Mouse (Mus musculus) left cerebral cortex, adult 2 months (tissue): ENCODE measurements around the gene Pmfbp1. TPM values are rescaled to one million over a fixed set of nuclear protein-coding genes. Genes with fewer than 3 reads are reported as not detected.
A peak's percentile ranks its signal among the peaks of the same experiment; 100 is the strongest.

Experiments
- DNase-seq, 2 experiments: peaks; one replicate each; pipeline ENCODE4 v3.0.0; 2021 to 2022; ENCODE audit warnings: low spot score in 2 of 2, mixed read lengths in 1 of 2; ENCODE audit errors: extremely low spot score in 1 of 2
- H3K27ac ChIP-seq: fragments of 200-600 bp; 2 replicates; pipeline ENCODE4 v1.8.1; 2022
- H3K4me3 ChIP-seq: fragments of 200-600 bp; 2 replicates; pipeline ENCODE4 v1.8.1; 2022
- CTCF ChIP-seq: fragments of 200-600 bp; IDR thresholded peaks from 2 replicates; pipeline ENCODE4 v1.8.1; 2022; ENCODE audit warnings: antibody characterized with exemption, mild to moderate bottlenecking, moderate library complexity
- intact Hi-C: fragments of 180-260 bp; cut with DNase I; formaldehyde crosslinking; loops from one replicate; pipeline ENCODE4 v1.15.1; 2025
- total RNA-seq, 2 experiments: library from RNA; stranded (reverse); gene quantifications; 2 replicates each; pipeline ENCODE4 v1.2.3; 2021

Gene Pmfbp1
- total RNA-seq, 2 experiments from 2014 or later = 0.32 to 0.42 TPM

DNA sequence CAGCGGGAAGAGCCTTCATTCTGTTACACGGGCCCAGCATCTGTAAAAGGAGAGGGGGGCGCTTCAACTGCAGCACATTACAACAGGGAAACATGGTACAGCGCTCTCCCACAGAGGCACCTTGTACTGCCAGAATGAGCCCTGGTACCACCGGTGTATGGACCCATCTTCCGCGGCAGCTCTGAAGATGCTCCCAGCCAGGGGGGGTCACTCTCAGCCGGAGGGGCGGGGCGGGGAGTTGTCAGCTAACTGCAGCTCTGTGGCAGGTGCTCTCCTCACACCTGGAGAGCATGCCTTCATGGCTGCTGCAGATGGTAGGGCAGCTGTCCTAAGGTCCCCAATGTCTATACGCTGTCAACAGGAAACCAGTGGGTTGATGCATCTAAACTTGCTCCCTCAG, 25.7 kb upstream of the Pmfbp1 start:
- DNase-seq = no peak
- intact Hi-C loops = loop anchor here (5.0 to 10.0 kb wide), 4 partner anchors 103 to 1653 kb away; no protein-coding TSS in a partner anchor
- no peak for TF ChIP-seq CTCF
- no peak overlapping the region for H3K4me3 ChIP-seq
- H3K27ac ChIP-seq = no peak overlapping the region

DNA sequence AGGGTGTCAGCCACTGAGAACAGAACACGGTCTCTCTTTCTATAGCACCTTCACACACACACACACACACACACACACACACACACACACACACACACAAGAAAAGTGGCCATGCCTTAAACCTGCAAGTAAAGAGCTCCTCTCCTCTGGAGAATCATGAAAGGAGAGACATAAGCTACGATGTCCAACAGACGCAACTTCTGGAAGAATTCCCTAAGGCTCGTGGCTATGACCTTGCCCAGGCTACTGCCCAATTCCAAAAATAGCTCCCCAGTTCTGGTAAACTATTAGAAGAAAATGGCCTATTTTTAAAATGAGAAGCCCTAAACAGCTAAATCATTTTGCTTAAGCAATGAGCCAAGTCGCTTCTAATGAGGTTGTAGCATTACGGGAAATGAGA, 22.0 kb upstream of the Pmfbp1 start:
- no peak overlapping the region for H3K27ac ChIP-seq
- no peak overlapping the region for H3K4me3 ChIP-seq
- no peak for TF ChIP-seq CTCF
- DNase-seq = no peak
- intact Hi-C loops = no loop called here

DNA sequence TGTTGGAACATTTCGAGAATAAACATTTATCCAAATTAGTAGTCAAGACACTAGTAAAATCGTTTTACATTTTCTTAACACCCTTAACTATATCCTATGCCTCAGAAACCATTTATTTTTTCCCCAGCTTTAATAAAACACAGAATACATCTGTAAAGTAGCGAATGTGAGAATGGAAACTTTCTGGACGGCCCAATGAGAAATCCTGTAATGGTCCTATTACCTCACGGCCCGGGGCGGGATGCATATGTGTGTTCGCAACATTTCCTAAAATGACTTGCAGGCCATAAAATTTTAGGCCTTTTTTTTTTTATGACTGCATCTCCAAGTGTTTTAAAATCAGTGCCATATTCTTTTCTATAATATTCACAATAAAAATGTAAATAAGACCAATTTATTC, 21.4 kb upstream of the Pmfbp1 start:
- no peak for TF ChIP-seq CTCF
- intact Hi-C loops = no loop called here
- DNase-seq = no peak
- no peak overlapping the region for H3K4me3 ChIP-seq
- H3K27ac ChIP-seq = no peak overlapping the region

DNA sequence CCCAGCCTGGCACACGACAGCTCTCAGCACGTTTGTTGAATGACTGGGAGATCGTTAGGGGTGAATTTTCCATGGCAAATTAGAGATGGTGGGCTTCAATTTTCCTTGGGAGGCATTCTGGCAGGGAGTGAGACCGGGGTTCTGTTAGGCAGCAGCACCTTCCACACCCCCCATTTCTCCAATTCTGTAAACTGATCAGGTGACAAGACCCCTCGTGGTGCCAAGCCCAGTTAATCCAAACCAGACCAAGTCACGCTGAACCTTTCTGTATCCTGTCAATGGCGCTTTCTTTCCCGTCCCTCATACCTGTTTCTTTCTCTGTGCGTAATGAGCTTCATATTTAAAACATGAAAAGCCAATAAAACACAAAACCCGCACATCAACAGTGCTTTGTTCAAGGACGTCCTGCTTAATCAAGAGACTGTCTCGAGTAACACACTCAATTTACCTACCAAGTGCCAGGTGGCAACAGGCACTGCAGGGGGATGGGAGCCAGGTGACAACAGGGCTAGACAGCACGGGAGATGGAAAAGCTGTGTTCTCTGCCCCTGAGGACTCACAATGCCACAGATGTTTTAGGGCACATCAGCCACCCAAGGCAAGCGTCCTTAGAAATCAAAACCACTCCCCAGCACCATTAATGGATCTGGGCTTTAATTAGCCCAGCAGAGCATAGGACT, 19.2 kb upstream of the Pmfbp1 start:
- no peak for TF ChIP-seq CTCF
- no peak overlapping the region for H3K27ac ChIP-seq
- H3K4me3 ChIP-seq = no peak overlapping the region
- intact Hi-C loops = no loop called here
- DNase-seq = no peak

DNA sequence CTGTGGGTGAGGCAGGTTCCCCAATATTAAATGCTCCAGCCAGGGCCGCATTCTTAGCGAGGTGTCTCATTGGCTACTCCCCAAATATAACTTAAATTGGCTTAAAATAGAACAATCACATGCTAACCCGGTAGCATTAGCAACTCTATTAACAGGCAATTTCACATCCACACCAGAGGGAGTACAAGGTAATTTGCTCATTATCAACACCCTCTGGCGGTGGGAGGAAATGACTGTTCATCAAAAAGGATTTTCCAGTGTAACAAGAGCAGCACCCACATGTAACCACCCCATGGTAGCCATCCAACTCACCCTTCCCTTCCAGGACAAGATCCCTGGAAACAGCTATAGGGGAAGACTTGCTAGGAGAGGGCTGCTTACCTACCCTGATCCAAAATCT, 18.4 kb upstream of the Pmfbp1 start:
- intact Hi-C loops = no loop called here
- no peak overlapping the region for H3K4me3 ChIP-seq
- no peak overlapping the region for H3K27ac ChIP-seq
- TF ChIP-seq CTCF = no peak; the same call in 1 of the 2 replicates
- no peak for DNase-seq

DNA sequence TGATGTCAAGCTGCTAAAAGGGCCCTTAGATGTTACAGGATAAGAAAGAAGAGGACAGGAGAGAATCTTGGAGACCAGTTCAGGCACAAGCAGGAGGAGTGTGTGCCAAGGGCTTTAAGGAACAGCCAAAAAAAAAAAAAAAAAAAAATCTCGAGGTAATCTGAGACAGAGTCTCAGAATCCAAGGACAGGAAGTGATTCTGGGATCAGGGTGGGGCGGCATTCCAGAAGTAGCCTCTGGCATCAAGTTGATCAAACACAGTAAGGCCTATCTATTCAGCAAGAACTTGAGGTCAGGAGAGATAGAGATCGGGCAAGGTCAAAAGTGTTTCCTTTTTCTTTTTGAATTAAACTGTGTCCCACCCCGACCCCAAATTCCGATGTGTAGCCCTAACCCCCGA, 15.2 kb upstream of the Pmfbp1 start:
- DNase-seq = no peak
- no peak overlapping the region for H3K4me3 ChIP-seq
- intact Hi-C loops = no loop called here
- no peak overlapping the region for H3K27ac ChIP-seq
- TF ChIP-seq CTCF = no peak

DNA sequence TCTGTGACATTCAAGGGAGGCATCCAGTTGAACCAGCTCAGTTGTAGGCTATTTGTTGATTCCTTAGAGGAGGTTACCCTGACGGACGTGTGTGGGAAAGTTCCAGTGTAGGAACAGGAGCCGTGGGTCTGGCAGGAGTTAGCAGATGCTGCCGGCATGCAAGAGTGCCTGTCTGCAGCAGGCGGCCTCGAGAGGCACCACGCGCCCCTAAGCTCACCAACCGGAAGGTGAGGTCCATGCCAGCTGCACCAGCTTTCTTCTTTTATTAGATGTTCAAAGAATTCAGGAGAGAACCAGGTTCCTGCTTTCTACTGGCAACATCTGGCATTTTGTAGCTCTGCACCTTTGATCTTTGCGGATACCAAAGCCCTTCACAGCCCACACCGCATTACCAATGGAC, 9.1 kb upstream of the Pmfbp1 start:
- no peak overlapping the region for H3K27ac ChIP-seq
- intact Hi-C loops = no loop called here
- no peak for TF ChIP-seq CTCF

DNA sequence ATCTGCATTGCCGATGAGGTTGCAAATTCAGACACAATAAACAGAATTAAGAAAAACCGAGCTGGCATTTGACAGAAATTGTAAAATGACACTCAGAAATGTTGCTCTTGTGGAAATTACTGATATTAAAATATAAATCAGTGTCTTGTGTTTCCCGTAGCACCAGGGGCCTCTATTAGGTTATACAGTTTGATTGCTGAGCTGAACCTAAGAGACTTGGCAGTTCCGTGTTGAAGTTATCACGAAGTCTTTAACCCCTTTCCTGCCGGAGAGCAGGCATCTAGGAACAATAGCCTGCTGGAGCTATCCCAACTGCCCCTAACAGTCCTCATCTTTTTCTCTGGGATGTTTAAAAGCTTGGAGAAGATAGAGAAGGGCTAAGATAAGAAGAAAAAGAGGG, 8.3 kb upstream of the Pmfbp1 start:
- no peak for TF ChIP-seq CTCF
- Histone ChIP-seq H3K4me3 (no peak overlapping the region), H3K27ac (no peak overlapping the region)
- intact Hi-C loops = no loop called here
- DNase-seq = no peak

More for the DNA sequence above, 9.1 kb upstream of the Pmfbp1 start:
- H3K4me3 ChIP-seq = no peak overlapping the region
- no peak for DNase-seq

DNA sequence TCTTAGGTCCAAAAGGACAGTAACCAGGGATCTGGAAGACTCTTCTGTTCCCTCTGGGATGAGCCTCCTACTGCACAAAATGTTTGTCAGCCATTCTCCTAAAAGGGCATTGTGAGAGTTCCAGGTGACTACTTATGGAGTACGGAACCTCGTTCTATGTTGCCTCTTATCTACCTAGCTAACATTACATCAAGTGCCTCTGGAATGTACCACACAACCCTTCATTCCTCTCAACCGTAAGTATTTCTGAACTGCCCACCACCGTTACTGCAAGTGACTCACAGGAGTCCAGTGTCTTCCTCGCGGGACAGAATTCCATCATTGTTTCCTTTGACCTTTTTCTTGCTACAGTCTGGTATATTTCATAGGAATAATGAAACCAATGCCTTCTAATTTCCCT, 1.0 kb upstream of the Pmfbp1 start:
- DNase-seq = no peak
- no peak for TF ChIP-seq CTCF
- Histone ChIP-seq H3K4me3 (no peak overlapping the region), H3K27ac (peak overlapping the region; percentile 13; the same call in 1 of the 2 replicates)
- intact Hi-C loops = no loop called here

DNA sequence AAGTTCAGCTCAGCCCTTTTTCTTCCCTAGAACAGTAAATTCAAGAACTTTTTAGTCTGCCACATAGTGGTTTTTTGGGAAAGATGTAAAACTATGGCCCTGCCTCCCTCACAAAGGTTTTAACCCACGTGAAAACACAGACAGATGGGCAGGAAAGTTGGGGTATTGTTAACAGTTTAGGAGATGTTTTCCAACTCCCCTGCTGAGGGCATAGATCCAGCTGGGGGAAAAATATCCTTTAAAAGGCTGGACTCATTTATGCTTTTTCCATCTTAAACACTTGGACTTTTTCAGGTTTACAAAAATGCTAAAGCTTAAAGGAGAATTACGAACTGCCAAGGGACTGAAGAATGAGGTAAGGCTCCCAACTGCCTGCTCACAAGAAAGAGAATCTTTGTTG, 774 bp downstream of the Pmfbp1 start:
- Histone ChIP-seq H3K27ac (no peak overlapping the region), H3K4me3 (no peak overlapping the region)
- intact Hi-C loops = loop anchor here (2.0 kb wide), 1 partner anchor 48 kb away; no protein-coding TSS in a partner anchor
- DNase-seq = no peak
- no peak for TF ChIP-seq CTCF

DNA sequence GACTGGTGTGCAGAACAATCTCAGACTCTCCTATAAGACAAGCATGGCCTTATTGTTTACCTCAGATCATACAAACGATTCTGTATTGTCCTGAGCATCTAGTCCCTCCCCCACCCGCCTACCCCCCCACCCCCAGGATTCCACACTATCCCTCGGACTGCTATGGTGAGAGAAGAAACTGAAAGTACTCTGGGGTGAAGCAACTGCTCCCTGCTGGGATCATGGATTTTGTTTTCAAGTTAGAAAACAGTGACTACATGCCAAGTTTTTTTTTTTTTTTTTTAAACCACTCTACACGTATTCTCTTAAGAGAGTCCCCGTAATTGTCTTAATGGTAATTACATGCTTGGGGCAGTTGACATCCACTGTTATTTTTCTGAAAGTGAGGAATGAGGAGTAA, 3.6 kb downstream of the Pmfbp1 start:
- DNase-seq = no peak
- no peak for TF ChIP-seq CTCF
- Histone ChIP-seq H3K27ac (no peak overlapping the region), H3K4me3 (no peak overlapping the region)
- intact Hi-C loops = no loop called here

DNA sequence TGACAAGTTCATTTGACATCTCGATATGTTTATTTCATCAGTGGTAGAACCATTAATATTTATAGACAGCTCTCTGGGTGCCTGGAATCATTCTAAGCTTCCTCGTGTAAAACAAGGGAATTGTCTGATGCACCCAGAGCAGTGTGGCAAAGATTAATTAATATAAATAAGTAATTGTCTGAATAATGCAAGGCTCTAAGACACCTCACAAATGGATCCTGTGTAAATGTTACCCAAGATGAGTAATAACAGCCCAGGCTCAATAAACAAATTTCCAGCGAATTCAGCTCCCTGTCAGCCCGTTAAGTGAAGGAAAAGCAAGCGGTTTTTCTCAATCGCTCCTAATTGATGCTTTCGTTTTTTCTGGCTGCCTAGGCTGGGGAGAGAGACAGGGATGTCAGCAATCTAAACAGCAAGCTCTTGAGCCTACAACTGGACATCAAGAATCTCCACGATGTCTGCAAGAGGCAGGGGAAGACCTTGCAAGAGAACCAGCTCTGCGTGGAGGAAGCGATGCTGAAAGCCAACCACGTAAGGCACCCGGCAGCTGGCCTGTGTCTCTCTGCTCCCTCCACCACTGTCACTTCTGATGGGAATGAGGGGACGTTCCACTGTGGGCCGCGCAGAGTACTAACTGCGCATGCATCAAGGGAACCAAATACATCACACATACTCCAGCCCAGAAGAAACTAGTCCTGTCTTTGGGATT, 5.3 kb downstream of the Pmfbp1 start:
- no peak for DNase-seq

DNA sequence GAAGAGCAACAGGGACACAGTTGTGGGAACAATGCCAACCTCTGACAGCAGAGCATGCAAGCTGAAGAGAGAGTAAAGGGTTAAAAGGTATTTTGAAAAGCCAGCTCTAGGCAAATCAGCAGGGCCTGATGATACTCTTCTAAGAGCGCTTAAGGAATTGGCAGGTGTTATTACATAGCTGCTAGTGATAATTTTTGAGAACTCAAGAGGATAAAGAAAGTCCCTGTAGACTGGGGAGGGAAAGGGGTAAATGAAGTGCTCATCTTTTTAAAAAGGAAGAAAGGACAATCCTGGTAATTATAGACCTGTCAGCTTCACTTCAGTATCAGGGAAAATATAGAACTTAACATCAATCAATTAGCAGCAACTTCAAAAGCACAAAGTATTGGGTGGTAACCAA, 9.7 kb downstream of the Pmfbp1 start:
- intact Hi-C loops = no loop called here
- H3K27ac ChIP-seq = no peak overlapping the region
- no peak for TF ChIP-seq CTCF

More for the DNA sequence above, 5.3 kb downstream of the Pmfbp1 start:
- TF ChIP-seq CTCF = no peak
- no peak overlapping the region for H3K4me3 ChIP-seq
- intact Hi-C loops = no loop called here
- H3K27ac ChIP-seq = no peak overlapping the region

More for the DNA sequence above, 9.7 kb downstream of the Pmfbp1 start:
- no peak for DNase-seq
- H3K4me3 ChIP-seq = no peak overlapping the region
